Mouse (Mus musculus): ENCODE measurements around the gene Serpinf1. TPM values are rescaled to one million over a fixed set of nuclear protein-coding genes. Genes with fewer than 3 reads are reported as not detected.
"Not testable (repeated sequence)": the region's sequence is repeated elsewhere in the genome, so short reads cannot be mapped to it uniquely, and the experiment has no call there.

Gene Serpinf1
- polyA plus RNA-seq, 1 experiment from 2014 or later = 32.4 TPM

DNA sequence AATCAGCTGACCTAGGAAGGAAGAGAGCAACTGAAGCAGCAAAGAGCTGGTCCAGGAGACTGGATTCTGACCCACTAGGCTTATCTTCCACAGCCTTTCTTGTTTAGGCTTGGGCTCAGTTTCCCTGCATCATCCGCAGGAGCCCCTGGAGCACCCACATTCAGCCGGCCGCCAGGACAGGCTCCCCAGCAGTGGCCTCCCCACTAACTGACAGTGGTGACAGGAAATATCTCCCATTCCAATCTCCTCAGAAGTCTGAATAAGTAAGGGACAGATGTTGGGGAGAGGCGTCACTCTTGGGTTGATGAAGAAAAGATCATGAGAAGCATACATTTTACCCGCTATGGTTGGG, 37.2 kb upstream of the Serpinf1 start:
- H3K4me1 ChIP-seq (ENCODE audit: control insufficient read depth in 2 of 2, insufficient read depth in 2 of 2, low read length in 2 of 2) = peaks cover 22 to 37% of the 10 kb centered on the region in 2 experiments

DNA sequence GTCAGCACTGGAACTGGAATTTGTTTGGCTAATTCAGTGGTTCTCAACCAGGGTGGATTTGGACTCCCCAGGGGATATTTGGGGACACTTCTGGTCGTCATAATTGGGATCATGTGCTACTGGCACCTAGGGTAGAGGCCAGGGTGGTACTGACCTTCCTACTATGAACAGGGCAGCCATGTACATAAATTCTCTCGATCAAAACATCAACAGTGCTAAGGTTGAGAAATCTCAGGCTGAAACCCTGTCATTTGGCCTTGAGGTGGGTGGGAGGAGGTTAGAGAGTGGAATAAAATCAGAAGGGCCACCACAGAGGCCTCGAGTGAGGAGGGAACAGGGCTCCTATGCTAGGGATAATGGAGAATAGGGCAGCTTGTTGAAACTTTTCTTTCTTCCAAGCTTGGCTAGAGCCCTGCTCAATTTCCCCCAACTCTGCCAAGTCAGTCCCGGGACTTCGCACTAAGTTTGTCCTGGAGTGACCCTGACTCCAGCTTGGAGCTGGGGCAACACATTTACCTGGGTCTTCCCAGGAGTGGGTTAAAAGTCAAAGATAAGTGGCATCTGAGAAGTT, 36.7 kb upstream of the Serpinf1 start:
- H3K9me3 ChIP-seq (ENCODE audit: control insufficient read depth, low read length) = no peaks in the 10 kb centered on the region
- no peaks in the 10 kb centered on the region for H3K27me3 ChIP-seq (ENCODE audit: control insufficient read depth, insufficient read depth, low read length)
- H3K4me1 ChIP-seq (ENCODE audit: control insufficient read depth in 2 of 2, insufficient read depth in 2 of 2, low read length in 2 of 2) = peaks cover 23 to 37% of the 10 kb centered on the region in 2 experiments
- H3K9ac ChIP-seq (ENCODE audit: low read length) = peak overlapping the region; percentile 75; the same call in 1 of the 2 replicates
- ATAC-seq (ENCODE audit: insufficient number of reproducible peaks, insufficient read depth, low FRiP score, low read depth) = no peak
- H3K36me3 ChIP-seq (ENCODE audit: control insufficient read depth, insufficient read depth, low read length) = peaks cover 8% of the 10 kb centered on the region
- peak overlapping the region; percentile 73 to 96; a peak in 3 of 4 replicates for H3K27ac ChIP-seq (replicated peaks in 1 of 2; ENCODE audit: control insufficient read depth in 1 of 2, insufficient read depth in 1 of 2, low read depth in 2 of 2, low read length in 2 of 2)
- H3K4me2 ChIP-seq (ENCODE audit: low read length) = peak overlapping the region; percentile 84; the same call in 1 of the 2 replicates
- WGBS = 76% methylated on average over 5 of the region's 5 CpGs
- H3K4me3 ChIP-seq (ENCODE audit: control insufficient read depth in 1 of 2, insufficient read depth in 1 of 2, low read depth in 1 of 2, low read length in 2 of 2) = no peak overlapping the region

More for the DNA sequence above, 37.2 kb upstream of the Serpinf1 start:
- 19% methylated on average over 5 of the region's 5 CpGs for WGBS
- no peaks in the 10 kb centered on the region for H3K27me3 ChIP-seq (ENCODE audit: control insufficient read depth, insufficient read depth, low read length)
- no peak overlapping the region; a peak in 1 of 4 replicates for H3K4me3 ChIP-seq (ENCODE audit: control insufficient read depth in 1 of 2, insufficient read depth in 1 of 2, low read depth in 1 of 2, low read length in 2 of 2)
- H3K9ac ChIP-seq (ENCODE audit: low read length) = peak overlapping the region; percentile 75; the same call in 1 of the 2 replicates
- H3K9me3 ChIP-seq (ENCODE audit: control insufficient read depth, low read length) = no peaks in the 10 kb centered on the region
- ATAC-seq (ENCODE audit: insufficient number of reproducible peaks, insufficient read depth, low FRiP score, low read depth) = no peak
- H3K27ac ChIP-seq (replicated peaks in 1 of 2; ENCODE audit: control insufficient read depth in 1 of 2, insufficient read depth in 1 of 2, low read depth in 2 of 2, low read length in 2 of 2) = peak overlapping the region; percentile 73 to 96
- H3K36me3 ChIP-seq (ENCODE audit: control insufficient read depth, insufficient read depth, low read length) = peaks cover 13% of the 10 kb centered on the region
- peak overlapping the region; percentile 84 for H3K4me2 ChIP-seq (ENCODE audit: low read length)

DNA sequence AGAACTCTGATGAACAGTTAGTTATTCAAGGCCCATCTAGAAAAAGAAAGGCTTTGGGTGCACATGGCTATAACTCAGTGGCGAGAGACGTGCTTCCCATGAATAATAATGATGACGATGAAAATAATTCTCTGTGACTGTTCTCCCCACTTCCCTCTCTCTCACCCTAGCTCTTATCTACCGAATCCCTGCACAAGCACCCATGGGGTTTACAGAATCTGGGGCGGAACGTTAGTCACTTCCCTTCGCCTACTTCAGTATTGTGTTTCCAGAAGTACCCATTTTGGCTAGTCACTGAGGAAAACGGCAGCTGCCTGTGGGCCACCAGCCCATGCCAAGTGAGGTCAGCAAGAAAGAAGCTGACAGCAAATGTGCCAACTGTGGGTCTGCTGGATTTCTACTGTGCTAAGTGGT, 36.1 kb upstream of the Serpinf1 start:
- H3K4me3 ChIP-seq (ENCODE audit: control insufficient read depth in 1 of 2, insufficient read depth in 1 of 2, low read depth in 1 of 2, low read length in 2 of 2) = no peak overlapping the region
- no peak overlapping the region for H3K4me2 ChIP-seq (ENCODE audit: low read length)
- H3K9me3 ChIP-seq (ENCODE audit: control insufficient read depth, low read length) = no peaks in the 10 kb centered on the region
- H3K36me3 ChIP-seq (ENCODE audit: control insufficient read depth, insufficient read depth, low read length) = peaks cover 2% of the 10 kb centered on the region; the same call in 1 of the 2 replicates
- no peak overlapping the region for H3K27ac ChIP-seq (replicated peaks in 1 of 2; ENCODE audit: control insufficient read depth in 1 of 2, insufficient read depth in 1 of 2, low read depth in 2 of 2, low read length in 2 of 2)
- H3K27me3 ChIP-seq (ENCODE audit: control insufficient read depth, insufficient read depth, low read length) = no peaks in the 10 kb centered on the region
- peaks cover 26 to 39% of the 10 kb centered on the region in 2 experiments for H3K4me1 ChIP-seq (ENCODE audit: control insufficient read depth in 2 of 2, insufficient read depth in 2 of 2, low read length in 2 of 2)
- 65% methylated on average over 8 of the region's 8 CpGs for WGBS
- H3K9ac ChIP-seq (ENCODE audit: low read length) = no peak overlapping the region
- no peak for ATAC-seq (ENCODE audit: insufficient number of reproducible peaks, insufficient read depth, low FRiP score, low read depth)

DNA sequence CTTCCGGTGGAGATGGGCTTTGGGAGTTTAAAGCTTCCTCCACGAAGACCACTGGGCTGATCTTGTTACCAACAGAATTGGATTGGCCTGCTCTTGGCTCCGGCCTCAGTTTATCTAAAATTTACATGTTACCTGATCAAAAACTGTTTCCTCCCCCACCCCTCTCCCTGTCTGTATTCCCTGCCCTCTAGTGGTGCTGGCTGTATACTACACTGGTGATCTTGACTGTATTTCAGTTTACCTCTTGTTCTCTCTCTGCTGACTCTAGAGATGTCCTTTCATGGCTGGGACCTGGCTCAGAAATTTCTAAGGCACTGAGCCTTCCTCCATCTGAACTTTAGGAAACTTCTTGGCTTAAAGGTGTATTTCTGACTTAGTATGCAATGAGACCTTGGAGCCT, 35.7 kb upstream of the Serpinf1 start:
- no peaks in the 10 kb centered on the region for H3K9me3 ChIP-seq (ENCODE audit: control insufficient read depth, low read length)
- H3K4me3 ChIP-seq (ENCODE audit: control insufficient read depth in 1 of 2, insufficient read depth in 1 of 2, low read depth in 1 of 2, low read length in 2 of 2) = no peak overlapping the region
- no peaks in the 10 kb centered on the region for H3K36me3 ChIP-seq (ENCODE audit: control insufficient read depth, insufficient read depth, low read length)
- H3K27me3 ChIP-seq (ENCODE audit: control insufficient read depth, insufficient read depth, low read length) = no peaks in the 10 kb centered on the region
- no peak overlapping the region for H3K9ac ChIP-seq (ENCODE audit: low read length)
- no peak overlapping the region for H3K4me2 ChIP-seq (ENCODE audit: low read length)
- 14% methylated on average over 3 of the region's 3 CpGs for WGBS
- no peak overlapping the region for H3K27ac ChIP-seq (replicated peaks in 1 of 2; ENCODE audit: control insufficient read depth in 1 of 2, insufficient read depth in 1 of 2, low read depth in 2 of 2, low read length in 2 of 2)
- ATAC-seq (ENCODE audit: insufficient number of reproducible peaks, insufficient read depth, low FRiP score, low read depth) = no peak
- H3K4me1 ChIP-seq (ENCODE audit: control insufficient read depth in 2 of 2, insufficient read depth in 2 of 2, low read length in 2 of 2) = peaks cover 22 to 36% of the 10 kb centered on the region in 2 experiments

DNA sequence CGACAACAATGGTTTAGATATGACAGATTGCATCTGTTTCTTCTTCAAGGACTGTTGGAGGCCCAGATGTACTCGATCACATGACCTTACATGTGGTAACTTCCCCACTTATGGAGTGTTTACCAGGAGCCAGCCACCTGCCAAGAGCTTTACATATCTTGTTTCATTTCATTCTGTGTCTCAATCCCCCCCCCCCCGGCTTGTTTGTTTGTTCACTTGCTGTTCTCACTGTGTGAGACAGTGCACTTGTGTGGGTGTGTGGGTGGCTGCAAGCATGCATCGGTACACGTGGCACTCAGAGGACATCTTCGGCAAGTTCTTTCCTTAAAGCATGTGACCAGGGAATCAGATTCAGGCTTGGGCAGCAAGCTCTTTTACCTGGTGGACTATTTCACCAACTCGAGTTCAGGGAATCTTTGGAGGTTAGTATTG, 34.0 kb upstream of the Serpinf1 start:
- Histone ChIP-seq H3K4me3 (ENCODE audit: control insufficient read depth in 1 of 2, insufficient read depth in 1 of 2, low read depth in 1 of 2, low read length in 2 of 2) (no peak overlapping the region), H3K4me1 (ENCODE audit: control insufficient read depth in 2 of 2, insufficient read depth in 2 of 2, low read length in 2 of 2) (peaks cover 17 to 26% of the 10 kb centered on the region in 2 experiments), H3K9ac (ENCODE audit: low read length) (no peak overlapping the region), H3K9me3 (ENCODE audit: control insufficient read depth, low read length) (no peaks in the 10 kb centered on the region), H3K27me3 (ENCODE audit: control insufficient read depth, insufficient read depth, low read length) (no peaks in the 10 kb centered on the region), H3K36me3 (ENCODE audit: control insufficient read depth, insufficient read depth, low read length) (peaks cover 10% of the 10 kb centered on the region; the same call in 1 of the 2 replicates), H3K27ac (replicated peaks in 1 of 2; ENCODE audit: control insufficient read depth in 1 of 2, insufficient read depth in 1 of 2, low read depth in 2 of 2, low read length in 2 of 2) (no peak overlapping the region), H3K4me2 (ENCODE audit: low read length) (no peak overlapping the region)
- 81% methylated on average over 7 of the region's 7 CpGs for WGBS
- ATAC-seq (ENCODE audit: insufficient number of reproducible peaks, insufficient read depth, low FRiP score, low read depth) = no peak

DNA sequence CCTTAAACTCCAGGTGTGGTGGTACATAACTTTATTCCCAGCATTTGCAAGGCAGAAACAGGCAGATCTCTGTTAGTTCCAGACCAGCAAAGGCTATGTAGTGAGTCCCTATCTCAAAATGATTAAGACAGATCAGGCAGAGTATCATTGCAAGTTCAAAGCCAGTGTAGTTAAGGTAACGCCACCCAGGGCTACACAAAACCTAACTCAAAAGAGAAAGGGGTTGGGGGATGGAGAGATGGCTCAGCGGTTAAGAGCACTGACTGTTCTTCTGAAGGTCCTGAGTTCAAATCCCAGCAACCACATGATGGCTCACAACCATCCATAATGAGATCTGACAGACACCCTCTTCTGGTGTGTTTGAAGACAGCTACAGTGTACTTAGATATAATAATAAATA, 33.5 kb upstream of the Serpinf1 start:
- H3K4me3 ChIP-seq (ENCODE audit: control insufficient read depth in 1 of 2, insufficient read depth in 1 of 2, low read depth in 1 of 2, low read length in 2 of 2); H3K27ac ChIP-seq (replicated peaks in 1 of 2; ENCODE audit: control insufficient read depth in 1 of 2, insufficient read depth in 1 of 2, low read depth in 2 of 2, low read length in 2 of 2); H3K9me3 ChIP-seq (ENCODE audit: control insufficient read depth, low read length); H3K27me3 ChIP-seq (ENCODE audit: control insufficient read depth, insufficient read depth, low read length); H3K9ac ChIP-seq (ENCODE audit: low read length); H3K4me2 ChIP-seq (ENCODE audit: low read length); ATAC-seq (ENCODE audit: insufficient number of reproducible peaks, insufficient read depth, low FRiP score, low read depth): not testable (repeated sequence)
- H3K4me1 ChIP-seq (ENCODE audit: control insufficient read depth in 2 of 2, insufficient read depth in 2 of 2, low read length in 2 of 2) = peaks cover 17 to 26% of the 10 kb centered on the region in 2 experiments
- peaks cover 13% of the 10 kb centered on the region for H3K36me3 ChIP-seq (ENCODE audit: control insufficient read depth, insufficient read depth, low read length)
- WGBS = 88% methylated on average over 2 of the region's 2 CpGs

DNA sequence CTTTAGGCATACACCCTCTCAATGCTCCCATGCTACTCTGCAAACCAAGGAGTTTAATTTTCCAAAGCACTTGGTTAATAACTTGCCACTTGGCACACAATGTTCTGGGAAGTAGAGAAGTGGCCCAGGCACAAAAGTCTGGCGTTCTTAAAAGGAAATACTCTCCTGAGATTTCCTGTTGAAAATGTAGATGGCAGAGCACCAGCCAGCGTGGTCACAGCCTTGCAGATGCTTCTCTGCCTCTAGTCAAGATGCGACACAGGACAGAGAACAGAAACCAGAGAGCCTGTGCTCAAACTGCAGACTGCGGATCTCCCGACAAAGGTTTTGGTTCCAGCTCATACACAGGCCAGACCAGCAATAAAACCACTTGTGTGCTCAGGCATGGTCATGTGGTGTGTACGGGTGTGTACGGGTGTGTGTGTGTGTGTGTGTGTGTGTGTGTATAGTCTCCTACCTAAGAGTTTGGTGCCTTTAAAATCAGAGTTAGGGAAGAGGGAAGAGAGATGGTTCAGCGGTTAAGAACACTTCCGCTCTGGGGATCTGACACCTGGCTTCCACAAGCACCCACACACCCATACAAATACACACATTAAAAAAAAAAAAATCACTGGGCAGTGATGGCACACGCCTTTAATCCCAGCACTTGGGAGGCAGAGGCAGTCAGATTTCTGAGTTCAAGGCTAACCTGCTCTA, 32.7 kb upstream of the Serpinf1 start:
- WGBS = 75% methylated on average over 10 of the region's 10 CpGs
- H3K4me3 ChIP-seq (ENCODE audit: control insufficient read depth in 1 of 2, insufficient read depth in 1 of 2, low read depth in 1 of 2, low read length in 2 of 2) = peak overlapping the region; percentile 66 to 76
- peak overlapping the region; percentile 100 for H3K4me2 ChIP-seq (ENCODE audit: low read length)
- H3K27ac ChIP-seq (replicated peaks in 1 of 2; ENCODE audit: control insufficient read depth in 1 of 2, insufficient read depth in 1 of 2, low read depth in 2 of 2, low read length in 2 of 2) = peak overlapping the region; percentile 61 to 67
- H3K36me3 ChIP-seq (ENCODE audit: control insufficient read depth, insufficient read depth, low read length) = peaks cover 15% of the 10 kb centered on the region
- H3K9ac ChIP-seq (ENCODE audit: low read length) = peak overlapping the region; percentile 80
- H3K4me1 ChIP-seq (ENCODE audit: control insufficient read depth in 2 of 2, insufficient read depth in 2 of 2, low read length in 2 of 2) = peaks cover 17 to 25% of the 10 kb centered on the region in 2 experiments
- ATAC-seq (ENCODE audit: insufficient number of reproducible peaks, insufficient read depth, low FRiP score, low read depth) = no peak
- no peaks in the 10 kb centered on the region for H3K27me3 ChIP-seq (ENCODE audit: control insufficient read depth, insufficient read depth, low read length)
- H3K9me3 ChIP-seq (ENCODE audit: control insufficient read depth, low read length) = no peaks in the 10 kb centered on the region
